Mouse (Mus musculus): ENCODE data around the gene Habp4.

Habp4 gene

DNA sequence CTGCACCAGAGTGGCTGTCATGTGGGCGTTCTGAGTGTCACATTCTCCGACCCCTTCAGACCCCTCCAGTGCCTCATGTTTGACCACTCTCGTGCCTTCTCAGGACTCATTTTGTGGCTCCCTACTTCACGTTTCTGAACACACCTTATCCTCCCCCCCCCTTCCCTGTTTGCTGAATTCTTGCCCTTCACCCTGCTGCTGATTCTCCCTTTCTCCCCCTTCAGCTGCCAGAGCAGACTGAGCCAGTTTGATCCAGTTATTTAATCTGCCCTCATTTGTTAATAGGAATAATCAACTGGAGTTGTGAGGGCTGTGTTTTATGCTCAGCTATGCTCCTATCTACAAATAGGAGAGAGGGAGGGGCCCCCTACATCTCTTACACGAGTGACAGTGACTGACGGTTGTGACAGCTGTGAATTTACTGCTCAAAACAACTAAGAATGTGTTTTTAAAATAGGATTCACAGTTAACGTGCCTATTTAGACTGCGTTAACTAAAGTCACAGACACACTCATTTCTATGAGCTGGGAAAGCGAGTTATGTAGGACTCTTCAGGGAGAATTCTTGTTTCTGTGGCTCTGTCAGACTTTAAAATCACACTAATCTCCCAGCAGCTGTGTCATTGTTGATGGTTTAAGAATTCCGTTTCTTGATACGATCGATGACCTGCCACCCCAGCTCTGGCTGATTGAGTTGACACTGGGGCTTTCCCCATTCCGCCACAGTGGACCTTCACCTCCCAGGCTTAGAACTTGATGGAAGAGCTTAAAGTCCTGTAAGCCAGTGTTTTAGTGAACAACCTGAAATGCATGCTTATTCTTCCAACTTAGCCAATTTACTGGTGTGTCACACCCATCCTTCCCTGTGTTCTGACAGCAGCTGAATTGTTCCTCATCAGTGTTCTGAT, 17.4 kb downstream of the Habp4 start:
- peak; percentile 49 for DNase-seq

DNA sequence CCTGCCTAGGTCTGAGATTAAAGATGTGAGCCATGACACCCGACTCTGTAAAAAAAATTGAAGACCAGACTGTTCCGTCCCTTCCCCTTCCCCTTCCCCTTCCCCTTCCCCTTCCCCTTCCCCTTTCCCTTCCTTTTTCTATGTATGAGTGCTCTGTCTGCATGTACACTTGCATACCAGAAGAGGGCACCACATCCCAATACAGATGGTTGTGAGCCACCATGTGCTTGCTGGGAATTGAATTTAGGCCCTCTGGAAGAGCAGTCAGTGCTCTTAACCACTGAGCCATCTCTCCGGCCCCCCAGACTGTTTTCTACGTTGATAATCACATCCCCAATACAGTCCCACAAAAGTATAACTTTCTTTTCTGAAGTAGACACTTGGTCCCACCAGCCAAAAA, 18.7 kb downstream of the Habp4 start:
- peak; percentile 18 for DNase-seq

DNA sequence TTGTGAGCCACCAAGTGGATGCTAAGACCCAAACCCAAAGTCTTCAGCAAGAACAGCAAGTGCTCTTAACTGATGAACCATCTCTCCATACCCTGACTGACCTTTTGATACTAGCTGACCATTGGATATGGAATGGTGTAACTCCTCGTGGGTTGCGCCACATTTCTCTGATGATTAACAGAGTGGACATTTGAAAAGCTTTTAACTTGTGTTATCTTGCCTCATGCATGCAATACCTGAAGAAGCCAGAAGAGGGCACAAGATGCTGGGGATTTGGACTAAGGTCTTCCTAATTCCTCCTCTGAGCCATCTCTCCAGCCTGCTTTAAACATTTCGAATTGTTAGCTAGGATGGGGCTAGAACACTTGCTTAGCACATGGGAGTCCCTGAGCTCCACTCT, 19.3 kb downstream of the Habp4 start:
- DNase-seq = peak; percentile 66

- no peak for DNase-seq
Measured at GRCm38 (mm10) chr13:64182091-64182490, 20.5 kb downstream of the Habp4 start.

DNA sequence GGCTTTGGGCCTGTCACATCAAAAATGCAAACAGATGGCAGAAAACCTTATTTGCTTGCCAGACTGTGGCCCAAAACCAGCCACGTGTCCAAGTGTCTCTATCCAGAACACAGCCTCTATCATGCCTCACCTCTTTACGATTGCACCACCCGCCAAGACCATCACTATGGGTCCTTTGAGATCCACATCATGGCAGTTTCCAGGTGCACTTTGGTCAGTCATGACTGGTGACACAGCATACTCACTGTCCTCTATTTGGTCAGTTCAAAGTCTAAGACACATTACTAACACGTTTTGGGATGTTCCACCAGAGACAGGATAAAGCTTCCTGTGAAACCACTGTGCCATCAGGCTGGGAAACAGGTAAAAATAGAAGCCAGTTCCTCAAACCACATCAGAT, 22.0 kb downstream of the Habp4 start:
- DNase-seq = no peak

DNA sequence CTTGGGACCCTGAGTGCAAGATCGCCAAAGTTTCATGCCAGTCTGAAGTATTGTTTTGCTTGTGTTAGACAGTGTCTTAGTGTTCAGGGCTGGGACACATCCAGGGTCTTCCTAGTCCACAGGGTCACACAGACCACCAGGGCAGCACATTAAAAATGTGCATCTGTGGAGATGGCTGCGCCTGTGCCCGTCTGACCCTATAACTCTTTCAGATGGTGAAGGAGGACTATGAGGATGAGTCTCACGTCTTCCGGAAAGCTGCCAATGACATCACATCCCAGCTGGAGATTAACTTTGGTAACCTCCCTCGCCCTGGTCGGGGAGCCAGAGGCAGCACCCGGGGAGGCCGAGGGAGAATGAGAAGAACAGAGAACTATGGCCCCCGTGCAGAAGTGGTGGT, 22.7 kb downstream of the Habp4 start:
- no peak for DNase-seq

GRCm38 (mm10) chr13:64185176-64185575, 23.6 kb downstream of the Habp4 start:
- no peak for DNase-seq

GRCm38 (mm10) chr13:64185586-64185985, 24.0 kb downstream of the Habp4 start:
- no peak for DNase-seq

GRCm38 (mm10) chr13:64186516-64186915, 24.9 kb downstream of the Habp4 start:
- DNase-seq = no peak

DNA sequence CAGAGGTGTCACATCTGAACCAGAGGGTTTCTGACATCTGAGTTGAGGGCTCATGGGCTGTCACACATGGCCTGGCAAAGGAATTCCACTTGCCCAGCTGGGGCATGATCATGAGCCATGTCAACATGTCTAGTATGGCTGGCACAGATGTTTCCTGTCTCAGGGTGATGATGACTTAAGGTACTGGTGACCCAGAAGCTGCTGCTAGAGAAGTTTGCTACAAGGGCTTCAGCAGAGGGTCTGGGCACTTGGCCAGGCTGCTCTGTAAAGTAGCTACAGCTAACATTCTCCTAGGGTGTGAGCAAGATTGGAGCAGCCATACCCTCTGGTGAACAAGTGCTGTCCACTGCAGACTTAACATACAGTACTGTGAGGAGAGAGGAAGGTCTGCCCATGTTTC, 25.4 kb downstream of the Habp4 start:
- DNase-seq = no peak

DNA sequence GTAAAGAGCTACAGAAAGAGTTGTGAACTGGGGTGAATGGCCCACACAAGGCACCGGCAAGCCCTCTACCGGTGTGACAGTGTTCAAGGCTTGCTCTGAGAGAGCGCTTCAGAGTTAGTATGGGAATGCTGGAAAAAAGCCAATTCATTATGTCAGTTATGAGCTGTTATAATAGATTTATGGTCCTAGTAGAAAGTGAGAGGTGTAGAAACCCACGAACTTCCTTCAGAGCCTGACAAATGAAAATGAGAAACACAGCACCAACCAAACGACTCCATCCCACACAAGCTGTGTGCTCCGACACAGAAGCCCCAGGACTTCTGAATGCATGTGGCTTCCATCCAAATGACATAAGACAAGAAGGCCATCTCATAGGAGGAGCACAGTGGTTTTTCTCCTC, 36.3 kb downstream of the Habp4 start:
- DNase-seq = no peak

GRCm38 (mm10) chr13:64198310-64198709, 36.7 kb downstream of the Habp4 start:
- DNase-seq = no peak

DNA sequence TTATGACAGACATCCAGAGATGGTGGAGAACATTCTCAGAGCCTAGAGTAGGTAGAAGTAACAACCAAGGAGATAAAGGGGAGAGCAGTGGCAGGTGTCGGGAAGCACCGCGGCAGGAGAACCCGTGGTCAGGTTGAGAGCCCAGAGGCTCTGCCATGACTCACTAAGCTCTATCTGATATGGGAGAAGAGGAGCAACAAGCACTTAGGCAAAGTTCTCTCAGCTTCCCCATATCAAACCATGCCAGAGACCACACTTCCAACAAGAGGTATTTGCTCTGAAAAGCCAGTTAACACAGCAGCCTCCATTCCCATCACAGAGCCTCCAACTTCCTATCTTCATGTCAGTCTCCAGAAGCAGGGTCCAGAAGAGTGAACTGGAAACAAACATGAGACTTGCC, 39.3 kb downstream of the Habp4 start:
- no peak for DNase-seq

- peak; percentile 11 for DNase-seq
Measured at GRCm38 (mm10) chr13:64204726-64205125, 43.1 kb downstream of the Habp4 start.

DNA sequence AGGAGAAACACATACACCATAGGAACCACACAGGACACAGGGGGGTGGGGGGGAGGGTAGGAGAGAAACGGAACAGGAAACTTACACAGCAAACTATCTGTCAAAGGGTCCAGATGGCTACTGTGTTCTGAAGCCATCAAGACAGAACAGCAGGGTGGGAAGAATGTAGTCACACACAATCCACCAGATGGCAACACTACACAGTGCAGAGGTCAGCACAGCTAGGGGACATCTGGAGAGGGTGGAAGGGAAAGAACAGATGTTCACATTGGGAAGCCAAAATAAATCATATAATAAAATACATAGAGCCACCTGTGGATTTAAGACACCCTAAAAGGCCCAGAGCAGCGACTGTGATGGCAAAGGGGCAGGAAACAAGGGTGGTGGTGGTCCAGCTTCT, 43.6 kb downstream of the Habp4 start:
- DNase-seq = peak; percentile 30

GRCm38 (mm10) chr13:64208146-64208545, 46.5 kb downstream of the Habp4 start:
- DNase-seq = no peak

GRCm38 (mm10) chr13:64211995-64212603, 50.5 kb downstream of the Habp4 start:
- no peak for DNase-seq

DNA sequence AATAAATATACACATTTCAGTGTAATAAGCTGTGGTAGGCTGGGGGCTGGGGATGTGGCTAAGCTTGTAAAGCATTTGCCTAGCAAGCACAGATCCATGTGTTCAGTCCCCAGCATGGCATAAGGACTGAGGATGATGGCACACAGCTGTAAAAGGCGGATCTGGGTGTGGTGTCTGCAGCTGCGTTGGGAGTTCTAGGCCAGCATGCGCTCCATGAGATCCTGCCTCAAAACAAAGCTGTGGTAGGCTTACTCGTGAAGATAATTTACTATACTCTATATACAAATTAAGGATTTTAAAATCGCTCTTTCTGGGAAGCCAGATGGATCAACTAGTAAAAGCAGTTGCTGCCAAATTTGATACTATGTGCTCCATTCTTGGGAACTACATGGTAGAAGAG, 53.3 kb downstream of the Habp4 start:
- DNase-seq = no peak

DNA sequence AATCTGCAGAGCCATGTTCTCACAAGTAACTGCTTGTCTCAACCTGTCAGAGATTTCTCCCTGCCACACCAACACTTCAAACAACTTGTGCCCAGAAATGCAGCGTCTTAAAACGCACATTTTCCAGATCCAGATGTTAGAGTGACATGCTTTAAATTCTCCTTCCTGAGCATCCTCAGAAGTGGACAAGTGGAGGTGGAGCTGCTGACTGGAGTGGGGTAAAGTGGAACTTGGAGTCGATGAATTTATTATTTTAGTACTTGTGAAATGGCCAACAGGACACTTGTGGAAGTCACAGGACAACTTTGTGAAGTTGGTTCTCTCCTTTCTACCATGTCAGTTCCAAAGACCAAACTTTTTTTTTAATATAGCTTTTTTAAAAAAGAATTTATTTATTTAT, 64.1 kb downstream of the Habp4 start:
- no peak for DNase-seq

GRCm38 (mm10) chr13:64226725-64227124, 65.1 kb downstream of the Habp4 start:
- DNase-seq = no peak

DNA sequence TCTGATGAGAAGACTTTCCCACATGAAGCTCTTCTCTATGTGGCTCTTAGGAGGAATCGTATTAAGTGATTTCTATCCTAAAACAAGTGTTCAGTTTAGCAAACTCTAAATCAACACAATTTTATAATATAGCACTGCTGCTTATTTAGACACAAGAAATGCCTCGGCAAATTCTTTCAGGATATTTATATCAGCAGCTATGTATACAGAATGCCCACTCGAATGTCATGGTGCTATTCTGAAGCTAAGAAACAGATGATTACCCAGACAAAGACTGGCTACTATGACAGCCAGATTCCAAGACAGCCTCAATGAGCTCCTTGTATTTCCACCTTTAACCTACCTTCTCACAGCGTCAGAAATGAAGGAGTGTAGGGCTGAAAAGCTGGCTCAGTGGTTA, 71.5 kb downstream of the Habp4 start:
- no peak for DNase-seq

DNA sequence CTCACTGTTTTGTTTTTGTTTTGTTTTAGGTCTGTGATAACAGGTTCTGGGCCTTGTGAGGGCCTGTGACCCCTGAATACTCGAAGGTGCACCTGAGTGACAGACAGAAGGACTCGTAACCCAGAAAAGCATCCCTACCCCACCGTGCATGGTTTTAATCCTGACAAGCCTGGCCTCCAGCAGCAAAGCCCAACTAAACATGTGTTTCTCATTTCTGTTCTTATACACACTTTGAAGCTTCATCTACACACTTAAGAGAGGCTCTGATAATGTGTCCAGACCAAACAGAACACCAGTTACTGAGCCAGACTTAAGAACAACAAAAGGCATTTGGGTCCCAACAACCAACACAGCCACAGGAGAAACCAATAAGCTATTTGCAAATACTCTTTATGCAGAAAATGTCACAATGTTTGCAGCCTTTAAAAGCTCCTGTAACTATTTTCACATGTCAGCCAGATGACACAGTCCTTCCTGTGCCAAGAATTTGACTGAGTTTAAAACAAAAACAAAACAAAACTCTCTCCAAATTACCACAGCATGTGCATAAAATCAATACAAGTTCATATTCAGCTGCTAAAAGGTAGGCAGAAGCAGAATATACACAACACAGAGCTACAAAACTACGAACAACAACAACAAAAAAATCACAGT, 73.6 kb downstream of the Habp4 start:
- no peak for DNase-seq

GRCm38 (mm10) chr13:64235777-64236176, 74.2 kb downstream of the Habp4 start:
- DNase-seq = no peak

Measured in retina, postnatal 1 day (tissue).